ENCODE assay signal across 8 mouse cellular contexts in the genomic region with DNA sequence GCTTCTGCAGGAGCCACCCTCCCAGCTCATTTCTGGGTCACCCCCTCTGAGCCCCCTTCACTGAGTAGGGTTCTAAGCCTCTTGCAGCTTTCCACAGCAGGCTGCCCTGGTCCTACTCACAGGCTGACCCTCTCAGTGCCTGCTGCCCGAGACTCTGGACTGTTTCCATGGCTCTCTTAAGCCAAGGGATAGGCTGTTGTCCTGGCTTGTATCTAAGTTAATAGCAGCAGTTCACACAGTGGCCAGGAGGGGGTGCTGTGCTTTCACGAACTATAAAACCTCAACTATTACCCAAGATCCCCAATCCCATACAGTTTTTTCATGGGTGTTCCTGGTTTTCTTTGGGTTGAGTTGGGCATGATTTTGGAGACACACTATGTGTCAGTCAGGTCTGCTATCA. TPM values are rescaled to one million over a fixed set of nuclear protein-coding genes. Genes with fewer than 3 reads are reported as not detected.
DNase-seq lines count a peak whose midpoint lies in the region; ATAC-seq and TF ChIP-seq lines count a peak whose summit lies in the region.
"Had no signal": no experiment of that assay in that cellular context is flagged by ENCODE, and none has a peak within 500 bp of the region (broad histone marks: within the 10 kb centered on the region; RNA-seq: fewer than 3 reads in every experiment).

No protein-coding gene starts in this region.

- intact Hi-C loops in left cerebral cortex, postnatal 25 days (cut with DNase I), result no loop called here

- H3K9ac ChIP-seq in kidney, embryonic 14.5 days (ENCODE audit: low read depth, low read length), result no peak overlapping the region

- H3K27ac ChIP-seq in kidney, embryonic 14.5 days (ENCODE audit: low read depth, low read length), result no peak overlapping the region
- no peak overlapping the region for H3K27ac ChIP-seq in bone marrow, adult 2 months (ENCODE audit: control insufficient read depth, insufficient read depth, low read depth, low read length, poor library complexity)

- no peaks in the 10 kb centered on the region for H3K4me1 ChIP-seq in kidney, embryonic 14.5 days (ENCODE audit: control insufficient read depth, insufficient read depth, low read length)
- peaks cover 2% of the 10 kb centered on the region; the same call in 1 of the 2 replicates for H3K4me1 ChIP-seq in bone marrow, adult 2 months (ENCODE audit: control insufficient read depth, insufficient read depth, low read length)

- no peaks in the 10 kb centered on the region for H3K27me3 ChIP-seq in kidney, embryonic 14.5 days (ENCODE audit: control insufficient read depth, insufficient read depth, low read length)

- H3K4me2 ChIP-seq in kidney, embryonic 14.5 days (replicated peaks; ENCODE audit: low read depth, low read length), result no peak overlapping the region

- no peak for ATAC-seq in kidney, embryonic 14.5 days (ENCODE audit: low FRiP score, low TSS enrichment)
- ATAC-seq in erythroblast, adult 5-6 weeks (replicated peaks; ENCODE audit: low FRiP score, poor library complexity, severe bottlenecking), result peak; percentile 63

- peak; percentile 66 for DNase-seq in kidney, adult 18-20 months
- DNase-seq in ES-CJ7 (ENCODE audit: low read depth, low spot score), result peak; percentile 70
- peak; percentile 35 to 55 for DNase-seq in left cerebral cortex, postnatal 25 days (ENCODE audit: low spot score in 2 of 2)
- peak; percentile 63 for DNase-seq in retina, postnatal 1 day

- TF ChIP-seq CTCF in bone marrow, adult 2 months (IDR thresholded peaks at IDR 0.05; ENCODE audit: control insufficient read depth, insufficient read depth, low read length), result peak; percentile 54

- no peaks in the 10 kb centered on the region for H3K9me3 ChIP-seq in kidney, embryonic 14.5 days (ENCODE audit: control insufficient read depth, low read length)

- no peak for TF ChIP-seq POLR2A in bone marrow, adult 2 months (IDR thresholded peaks at IDR 0.05; ENCODE audit: borderline replicate concordance, control insufficient read depth, low read depth, low read length)

- no peak overlapping the region for H3K4me3 ChIP-seq in kidney, embryonic 14.5 days (ENCODE audit: low read length)
- H3K4me3 ChIP-seq in bone marrow, adult 2 months (replicated peaks; ENCODE audit: control insufficient read depth, low read depth, low read length), result no peak overlapping the region

- 24% methylated on average over 2 of the region's 2 CpGs for WGBS in kidney, embryonic 14.5 days
- WGBS in bone marrow, adult 2 months, result 8% methylated on average over 2 of the region's 2 CpGs

- no peaks in the 10 kb centered on the region for H3K36me3 ChIP-seq in kidney, embryonic 14.5 days (ENCODE audit: control insufficient read depth, insufficient read depth, low read length)

RNA-seq across cellular contexts. Expression of a gene that starts 2.3 kb away (rescaled TPM):
- not detected in 2 replicates for polyA plus RNA-seq in kidney, embryonic 14.5 days (2014; fragmentation: Nextera tagmentation; extraction: Ambion mirVana)
- 3.7 TPM in 1 of 2 replicates, not detected in the other for polyA plus RNA-seq in bone marrow, adult 2 months (2011; ENCODE audit: insufficient read depth, insufficient read length, low replicate concordance, missing spikeins)
- total RNA-seq in erythroblast, adult 5-6 weeks (2015; ENCODE audit: low replicate concordance), result 4.2 TPM in 1 of 2 replicates, not detected in the other
- total RNA-seq in erythroblast, adult 5-6 weeks (2017; ENCODE audit: low replicate concordance), result 1.4 and 3.9 TPM in 2 replicates
- not detected for total RNA-seq in left cerebral cortex, postnatal 25 days (2021)
- polyA plus RNA-seq: lung, embryonic 16.5 days had no signal

RNA-seq across cellular contexts. Expression of a gene that starts 15.6 kb away (rescaled TPM):
- not detected in 2 replicates for polyA plus RNA-seq in kidney, embryonic 14.5 days (2014; fragmentation: Nextera tagmentation; extraction: Ambion mirVana)
- 16.2 and 19.9 TPM in 2 replicates for polyA plus RNA-seq in bone marrow, adult 2 months (2011; ENCODE audit: insufficient read depth, insufficient read length, low replicate concordance, missing spikeins)
- total RNA-seq in erythroblast, adult 5-6 weeks (2015; ENCODE audit: low replicate concordance), result 67.2 and 98.2 TPM in 2 replicates
- total RNA-seq in erythroblast, adult 5-6 weeks (2017; ENCODE audit: low replicate concordance), result 75.8 and 76.4 TPM in 2 replicates
- not detected for total RNA-seq in left cerebral cortex, postnatal 25 days (2021)

RNA-seq across cellular contexts. Expression of a gene that starts 19.3 kb away (rescaled TPM):
- polyA plus RNA-seq in kidney, embryonic 14.5 days (2014; fragmentation: Nextera tagmentation; extraction: Ambion mirVana), result 0.30 and 0.63 TPM in 2 replicates
- polyA plus RNA-seq in bone marrow, adult 2 months (2011; ENCODE audit: insufficient read depth, insufficient read length, low replicate concordance, missing spikeins), result 9.1 and 12.1 TPM in 2 replicates
- 1.7 and 9.8 TPM in 2 replicates for total RNA-seq in erythroblast, adult 5-6 weeks (2015; ENCODE audit: low replicate concordance)
- total RNA-seq in erythroblast, adult 5-6 weeks (2017; ENCODE audit: low replicate concordance), result 2.3 and 3.3 TPM in 2 replicates
- total RNA-seq in left cerebral cortex, postnatal 25 days (2021), result under 1 TPM; 0.66 to 0.94 TPM

RNA-seq across cellular contexts. Expression of a gene that starts 43.4 kb away (rescaled TPM):
- 0.19 and 0.37 TPM in 2 replicates for polyA plus RNA-seq in kidney, embryonic 14.5 days (2014; fragmentation: Nextera tagmentation; extraction: Ambion mirVana)
- 12.2 and 25.1 TPM in 2 replicates for polyA plus RNA-seq in bone marrow, adult 2 months (2011; ENCODE audit: insufficient read depth, insufficient read length, low replicate concordance, missing spikeins)
- total RNA-seq in erythroblast, adult 5-6 weeks (2015; ENCODE audit: low replicate concordance), result 10.2 and 17.9 TPM in 2 replicates
- 3.8 and 7.0 TPM in 2 replicates for total RNA-seq in erythroblast, adult 5-6 weeks (2017; ENCODE audit: low replicate concordance)
- under 1 TPM in 1 of 2 experiments, not detected in 1; 0.30 TPM for total RNA-seq in left cerebral cortex, postnatal 25 days (2021)

RNA-seq across cellular contexts. Expression of a gene that starts 54.1 kb away (rescaled TPM):
- not detected in 2 replicates for polyA plus RNA-seq in kidney, embryonic 14.5 days (2014; fragmentation: Nextera tagmentation; extraction: Ambion mirVana)
- not detected in 2 replicates for polyA plus RNA-seq in bone marrow, adult 2 months (2011; ENCODE audit: insufficient read depth, insufficient read length, low replicate concordance, missing spikeins)
- total RNA-seq in erythroblast, adult 5-6 weeks (2015; ENCODE audit: low replicate concordance), result not detected in 2 replicates
- not detected in 2 replicates for total RNA-seq in erythroblast, adult 5-6 weeks (2017; ENCODE audit: low replicate concordance)
- not detected for total RNA-seq in left cerebral cortex, postnatal 25 days (2021)
- polyA plus RNA-seq: lung, embryonic 16.5 days had no signal

Comparison
In these comparisons a context has a peak if more than half of its experiments do, and no peak if none do; other contexts are left out.
1. RNA of a gene that starts 15.6 kb away (total RNA-seq): 67.2 to 98.2 TPM in erythroblast, adult 5-6 weeks; not detected in left cerebral cortex, postnatal 25 days; every median in the first group is over 10 times any median in the second.
2. Peak in every context shown above with its lines, with median percentiles within 50 percentile points of each other: DNase-seq.